Mouse (Mus musculus) heart, postnatal 10 days (tissue): ENCODE results near the gene Sp2. TPM values are rescaled to one million over a fixed set of nuclear protein-coding genes. Genes with fewer than 3 reads are reported as not detected.

Experiments
- DNase-seq, 2 experiments: peaks; one replicate each; pipeline ENCODE4 v3.0.0; 2021
- intact Hi-C: fragments of 180-260 bp; cut with DNase I; formaldehyde crosslinking; loops from one replicate; pipeline ENCODE4 v1.15.1; 2025
- total RNA-seq, 2 experiments: library from RNA; stranded (reverse); gene quantifications; 2 replicates each; pipeline ENCODE4 v1.2.3; 2021

Sp2 gene
- total RNA-seq, 2 experiments from 2014 or later = 15.0 to 16.1 TPM

DNA sequence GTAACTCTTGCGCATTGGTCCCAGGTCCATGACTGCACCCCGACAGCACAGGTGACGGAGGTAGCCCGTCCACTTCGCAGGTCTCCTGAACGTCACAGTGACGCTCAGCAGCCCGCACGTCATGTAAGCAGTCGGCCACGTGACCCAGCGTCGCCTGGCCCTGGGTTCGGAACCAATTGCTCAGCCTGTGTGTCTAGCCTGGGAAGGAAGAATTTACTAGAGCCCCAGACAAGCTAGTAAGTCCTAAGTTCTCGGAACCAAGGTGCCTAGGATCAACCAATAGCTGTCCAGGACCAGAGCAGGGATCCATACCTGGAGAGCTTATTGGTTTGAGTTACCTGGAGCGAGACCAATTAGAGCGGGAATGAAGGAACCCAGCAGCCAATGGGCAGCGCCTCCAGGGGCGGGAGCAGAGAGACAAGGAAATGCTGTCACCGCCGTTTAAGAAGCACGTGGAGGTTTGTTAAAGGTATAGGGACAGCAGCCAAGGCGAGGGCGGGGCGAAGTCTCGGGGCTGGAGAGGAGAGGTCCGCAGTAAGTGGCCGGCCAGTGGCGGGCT, 38.9 kb downstream of the Sp2 start, which contains the start of gene Pnpo:
Pnpo (minus strand) TSS at position 241 of the 559 bp plus-strand sequence.
- intact Hi-C loops = no loop called here
- DNase-seq = peak; percentile 96

DNA sequence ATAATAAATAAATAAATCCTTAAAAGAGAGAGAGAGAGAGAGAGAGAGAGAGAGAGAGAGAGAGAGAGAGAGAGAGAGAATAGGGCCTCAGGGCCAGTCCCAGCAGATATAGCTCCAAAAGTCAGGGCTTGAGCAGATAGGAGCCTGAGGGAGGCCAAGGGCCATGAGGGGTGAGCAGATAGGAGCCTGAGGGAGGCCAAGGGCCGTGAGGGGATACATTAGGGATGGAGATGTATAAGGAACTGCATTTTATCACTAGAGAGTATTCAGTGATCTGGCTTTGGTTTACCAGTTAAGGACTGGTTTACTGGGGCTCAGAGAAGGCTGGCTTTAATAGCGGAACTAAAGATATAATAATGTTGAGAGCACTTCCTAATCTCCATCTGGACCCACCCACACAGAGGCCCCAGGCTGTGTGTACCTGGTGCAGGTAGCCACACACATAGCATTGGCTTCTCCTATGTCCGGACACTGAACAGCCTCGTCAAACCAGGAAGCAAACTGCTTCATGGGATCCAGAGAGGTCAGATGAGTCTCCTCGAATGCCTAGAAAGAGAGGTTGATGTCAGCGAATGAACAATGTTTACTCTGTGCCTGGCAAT, 40.7 kb downstream of the Sp2 start:
- intact Hi-C loops = no loop called here

DNA sequence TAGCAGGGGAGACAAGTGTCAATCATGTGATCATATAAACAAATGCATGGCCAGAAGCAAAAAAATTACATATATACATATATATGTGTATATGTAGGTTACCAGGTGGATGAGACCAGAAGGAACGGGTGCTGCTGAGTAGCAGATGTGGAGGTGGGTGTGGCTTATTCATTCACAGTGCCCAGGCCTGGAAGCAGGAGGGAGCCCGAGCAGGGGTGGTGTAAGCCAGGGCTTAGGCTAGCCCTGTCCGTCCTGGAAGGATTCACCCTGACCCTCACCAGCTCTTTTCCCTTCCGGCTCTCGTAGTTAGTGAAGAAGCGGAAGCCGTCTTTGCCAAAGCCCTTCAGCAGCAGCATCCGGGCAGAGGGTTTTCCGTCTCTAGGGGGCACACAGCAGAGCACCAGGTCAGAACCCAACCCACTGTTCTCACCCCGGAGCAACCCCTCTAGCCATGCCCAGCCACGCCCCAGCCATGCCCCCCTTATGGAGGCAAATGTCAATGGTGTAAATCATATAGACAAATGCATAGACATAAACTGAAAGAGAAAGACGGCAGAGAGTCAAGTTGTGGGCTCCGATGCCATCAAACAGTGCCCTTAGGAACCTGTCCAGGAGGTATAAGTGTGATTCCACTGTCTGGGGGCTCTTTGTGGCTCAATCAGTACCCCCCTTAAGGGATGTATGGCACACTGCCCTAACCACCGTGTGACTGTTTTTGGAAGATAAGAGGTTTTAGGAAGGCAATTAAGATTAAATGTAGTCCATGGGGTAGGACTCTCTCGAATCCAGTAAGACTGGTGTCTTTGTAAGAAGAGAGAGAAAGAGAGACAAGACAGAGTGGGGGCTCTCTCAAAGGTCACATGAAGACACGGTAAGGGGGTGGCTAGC, 41.9 kb downstream of the Sp2 start:
- intact Hi-C loops = no loop called here

More for the DNA sequence above, 40.7 kb downstream of the Sp2 start:
- no peak for DNase-seq

DNA sequence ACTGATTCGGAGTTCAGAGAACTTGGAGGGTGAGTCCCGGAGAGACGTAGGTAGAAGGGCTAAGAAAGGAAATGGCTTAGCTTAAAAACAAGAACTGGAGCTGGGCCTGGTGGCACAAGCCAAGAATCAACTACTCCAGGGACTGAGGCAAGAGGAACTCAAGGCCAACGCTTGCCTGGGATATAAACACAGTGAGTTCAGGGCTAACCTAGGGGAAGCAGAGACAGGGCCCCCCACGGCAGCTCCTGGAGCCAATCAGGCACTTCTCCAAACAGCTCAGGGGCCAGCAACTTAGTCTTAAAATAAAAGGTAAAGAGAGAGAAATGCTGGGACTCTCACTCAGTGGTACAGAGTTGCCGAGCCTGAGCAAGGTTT, 44.3 kb downstream of the Sp2 start:
- intact Hi-C loops = no loop called here
- no peak for DNase-seq

More for the DNA sequence above, 41.9 kb downstream of the Sp2 start:
- no peak for DNase-seq

DNA sequence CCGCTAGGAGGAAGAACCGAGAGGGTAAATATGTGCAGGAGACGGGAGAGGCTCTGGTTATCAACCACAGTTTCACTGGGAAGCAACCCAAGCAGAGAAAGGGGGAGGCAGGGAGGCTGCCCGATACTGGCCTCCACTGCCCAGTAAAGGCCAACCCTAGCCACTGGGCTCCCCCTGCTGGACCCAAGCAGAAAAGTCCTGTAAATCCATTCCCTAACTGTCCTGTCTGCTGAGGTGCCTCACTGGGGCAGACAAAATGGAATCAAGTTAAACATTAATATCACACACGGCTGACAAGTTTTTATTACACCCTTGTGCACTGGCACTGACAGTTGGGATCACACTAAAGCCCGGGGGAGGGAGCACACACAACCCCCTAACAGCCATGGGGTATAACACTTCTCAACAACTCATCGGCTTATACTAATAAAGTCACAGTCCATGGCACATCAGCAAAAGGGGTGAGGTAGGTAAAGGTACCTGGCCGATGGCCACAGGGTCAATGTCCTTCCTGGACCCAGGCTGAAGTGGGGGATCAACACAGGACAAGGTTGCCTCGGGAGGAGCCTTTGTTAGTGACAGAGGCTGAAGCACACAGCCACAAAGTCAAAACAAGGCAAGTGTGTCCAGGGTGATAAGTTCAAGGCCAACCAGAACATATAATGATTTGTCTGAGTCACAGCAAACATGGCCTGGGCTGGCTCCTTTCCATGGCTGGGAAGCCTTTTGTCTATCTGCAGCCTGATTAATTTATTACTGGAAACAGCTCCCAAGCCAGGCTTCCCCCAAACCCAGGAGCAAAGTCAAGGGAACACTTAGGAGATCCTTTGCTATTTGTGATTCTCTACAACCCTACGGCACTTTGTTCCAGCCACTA, 45.0 kb downstream of the Sp2 start:
- intact Hi-C loops = loop anchor here (1.0 kb wide), 1 partner anchor 21 kb away; the partner anchor contains the start of gene Cdk5rap3
- peak; percentile 73 for DNase-seq

DNA sequence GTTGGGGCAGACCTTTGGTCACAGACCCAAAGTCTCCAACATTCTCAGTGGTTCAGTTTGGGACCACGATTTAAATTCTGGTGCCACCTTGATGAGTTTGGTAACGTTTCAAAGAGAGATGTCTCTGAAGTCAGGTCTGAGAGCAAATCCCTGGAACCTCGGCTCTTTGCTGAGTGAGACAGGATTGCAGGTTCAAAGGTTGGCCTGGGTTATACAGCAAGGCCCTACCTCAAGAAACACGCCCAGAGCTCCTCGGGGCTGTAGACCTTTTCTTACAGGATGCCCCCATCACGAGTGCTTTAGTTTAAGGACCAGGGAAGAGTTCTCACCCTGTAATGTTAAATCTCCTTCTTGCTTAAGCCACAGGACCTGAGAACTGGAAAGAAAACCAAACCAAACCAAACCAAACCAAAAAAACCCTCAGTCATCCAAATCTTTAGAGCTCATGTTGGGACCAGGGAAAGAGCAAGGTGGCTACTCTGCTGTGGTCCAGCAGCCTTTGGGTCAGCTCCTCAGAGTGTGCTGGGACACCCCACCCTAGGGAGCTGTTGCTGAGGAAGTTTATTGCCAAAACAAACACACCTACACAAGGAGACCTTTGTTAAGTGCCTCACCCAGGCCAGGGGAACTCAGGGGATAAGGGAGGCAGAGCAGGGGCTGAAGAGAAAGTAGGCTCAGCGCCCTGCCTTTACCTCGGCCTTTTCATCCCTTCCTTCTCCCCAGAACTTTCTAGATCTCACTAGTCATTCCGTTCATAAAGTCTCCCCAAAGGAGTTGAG, 46.7 kb downstream of the Sp2 start:
- intact Hi-C loops = no loop called here
- no peak for DNase-seq

DNA sequence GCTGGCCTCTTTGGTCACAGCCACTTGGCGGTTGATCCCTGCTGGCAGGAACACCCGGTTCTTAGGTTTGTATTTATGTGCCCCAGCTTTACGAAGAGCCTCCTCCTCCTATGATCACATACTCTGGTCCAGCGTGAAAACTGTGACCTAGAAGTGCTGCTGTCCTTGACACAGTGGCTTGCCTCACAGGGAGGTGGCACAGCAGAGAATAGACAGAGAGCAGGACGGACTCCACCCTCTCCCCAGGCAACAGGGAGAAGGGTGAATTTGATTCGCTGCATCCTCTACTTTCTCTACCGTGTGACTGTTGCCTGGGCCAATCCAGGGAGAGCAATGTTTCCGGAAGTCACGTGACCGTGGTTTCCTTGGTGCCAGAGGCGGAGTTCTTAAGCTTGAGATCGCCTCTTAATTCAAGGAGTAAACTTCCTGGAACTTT, 47.8 kb downstream of the Sp2 start:
- intact Hi-C loops = no loop called here
- DNase-seq = peak; percentile 66 to 70

DNA sequence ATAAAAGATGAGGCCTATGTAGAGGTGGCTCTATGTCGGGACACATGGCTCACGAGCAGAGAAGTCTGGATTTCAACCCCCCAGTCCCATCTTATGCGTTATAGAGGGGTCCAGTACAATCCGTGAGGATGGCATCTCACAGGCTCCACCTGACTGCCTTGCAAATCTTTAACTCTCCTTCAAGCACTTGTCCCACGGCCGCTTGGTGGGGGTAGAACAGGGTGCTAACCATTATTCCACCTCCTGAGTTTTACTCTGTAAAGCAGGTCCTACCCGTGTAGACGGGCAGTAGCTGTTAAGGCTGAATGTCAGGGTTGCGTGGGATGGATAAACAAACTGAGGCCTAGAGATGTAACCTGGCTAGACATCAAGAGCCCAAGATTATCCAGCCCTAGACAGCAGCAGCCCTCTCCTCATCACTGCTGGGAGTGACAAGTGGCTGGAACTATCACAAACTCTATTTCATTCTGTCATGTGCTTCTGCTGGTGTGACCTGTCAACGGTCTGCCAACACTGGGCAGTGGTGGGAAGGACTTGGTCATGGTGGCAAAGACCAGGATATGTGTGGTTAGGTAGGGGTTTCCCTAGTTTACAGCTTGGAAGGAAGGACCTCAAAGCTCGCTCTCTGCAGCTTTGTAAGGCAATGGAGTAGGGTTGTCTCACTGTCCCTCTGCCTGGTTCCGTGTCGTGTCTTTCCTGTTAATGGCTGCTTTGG, 49.0 kb downstream of the Sp2 start:
- intact Hi-C loops = no loop called here
- no peak for DNase-seq

DNA sequence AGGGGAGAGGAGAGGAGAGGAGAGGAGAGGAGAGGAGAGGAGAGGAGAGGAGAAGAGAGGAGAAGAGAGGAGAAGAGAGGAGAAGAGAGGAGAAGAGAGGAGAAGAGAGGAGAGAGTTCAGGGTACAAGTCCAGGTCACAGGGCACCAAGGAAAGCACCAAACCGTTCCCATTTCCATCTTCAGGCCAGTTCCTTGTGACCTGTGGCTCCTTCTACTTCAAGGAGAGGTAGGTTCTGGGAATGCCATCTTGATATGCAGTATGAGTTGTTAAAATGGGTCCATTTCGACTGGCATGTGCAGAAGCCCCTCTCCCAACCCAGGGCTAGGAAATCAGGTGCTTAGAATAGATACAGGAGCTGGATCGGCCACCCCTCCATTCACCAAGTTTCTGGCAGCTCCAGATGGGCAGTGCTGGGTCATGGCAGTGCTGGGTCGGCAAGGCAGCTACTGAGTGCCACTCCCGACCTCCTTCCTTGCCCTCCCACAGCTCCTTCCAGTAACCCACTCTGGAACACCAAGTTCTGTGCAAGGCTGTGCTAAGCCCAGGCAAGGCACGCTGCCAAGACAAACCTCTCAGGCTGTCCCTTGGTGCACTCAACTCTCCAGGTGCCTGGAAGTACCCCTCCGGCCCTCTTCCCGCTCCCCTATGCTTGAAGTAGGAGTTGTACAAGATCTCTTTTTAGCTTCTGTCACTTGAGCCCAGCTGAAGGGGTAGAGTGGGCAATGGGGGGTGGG, 51.3 kb downstream of the Sp2 start:
- intact Hi-C loops = no loop called here
- no peak for DNase-seq

DNA sequence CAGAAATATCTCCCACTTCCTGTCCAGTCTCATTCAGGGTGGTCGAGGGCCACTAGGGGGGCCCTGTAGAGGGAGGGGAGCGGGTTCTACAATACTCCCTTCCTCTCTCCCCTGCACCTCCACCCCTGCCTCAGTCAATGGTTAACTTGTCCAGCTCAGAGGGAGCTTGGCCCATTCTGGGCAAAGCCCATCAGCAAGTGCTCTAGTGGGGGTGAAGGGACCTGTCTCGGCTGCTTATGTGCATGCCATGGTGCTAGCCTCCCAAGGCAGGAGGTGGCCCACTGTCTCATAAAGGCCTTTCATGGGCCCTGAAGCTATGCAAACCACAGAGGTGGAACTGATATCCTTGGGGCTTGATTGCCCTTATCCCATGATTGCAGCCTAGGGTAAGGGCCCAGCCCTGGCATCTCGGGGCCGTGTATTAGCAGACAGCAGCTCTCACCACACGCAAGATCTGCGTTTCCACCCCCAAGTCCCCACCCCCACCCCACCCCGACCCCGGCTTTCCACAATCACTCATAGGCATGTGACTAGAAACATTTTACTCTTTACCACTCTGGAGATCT, 52.9 kb downstream of the Sp2 start:
- DNase-seq = no peak
- intact Hi-C loops = no loop called here

DNA sequence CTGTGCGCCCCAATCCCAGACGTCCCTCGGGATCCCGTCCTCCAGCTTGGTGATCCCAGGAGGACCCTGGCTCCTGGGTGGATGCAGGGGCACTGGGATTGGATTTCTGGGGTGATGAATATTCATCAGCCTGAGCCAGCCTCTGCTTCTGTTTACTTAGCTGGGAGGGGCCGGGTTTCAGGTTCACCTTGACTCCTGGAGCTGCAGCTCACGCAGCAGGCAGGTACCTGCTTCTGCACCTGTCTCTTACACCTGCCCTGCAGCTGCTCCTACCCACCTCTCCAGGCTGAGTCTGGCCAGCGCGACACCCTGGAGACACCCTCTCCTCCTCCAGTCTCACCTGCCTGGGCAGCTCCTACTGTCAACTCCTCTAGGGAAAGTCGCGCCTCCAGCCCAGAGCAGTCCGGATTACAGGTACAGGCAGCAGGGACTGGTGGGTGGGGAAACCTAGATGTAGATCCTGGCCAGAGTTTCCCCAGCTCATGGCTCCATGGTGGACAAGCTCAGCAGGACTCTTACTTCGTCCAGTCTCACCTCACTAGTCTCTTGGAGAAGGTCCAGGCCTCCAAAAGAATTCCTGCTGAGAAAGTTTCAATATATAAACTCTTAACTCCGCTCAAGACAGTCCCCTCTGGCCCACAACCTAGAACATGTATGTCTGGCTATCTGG, 53.5 kb downstream of the Sp2 start:
- intact Hi-C loops = no loop called here
- no peak for DNase-seq

DNA sequence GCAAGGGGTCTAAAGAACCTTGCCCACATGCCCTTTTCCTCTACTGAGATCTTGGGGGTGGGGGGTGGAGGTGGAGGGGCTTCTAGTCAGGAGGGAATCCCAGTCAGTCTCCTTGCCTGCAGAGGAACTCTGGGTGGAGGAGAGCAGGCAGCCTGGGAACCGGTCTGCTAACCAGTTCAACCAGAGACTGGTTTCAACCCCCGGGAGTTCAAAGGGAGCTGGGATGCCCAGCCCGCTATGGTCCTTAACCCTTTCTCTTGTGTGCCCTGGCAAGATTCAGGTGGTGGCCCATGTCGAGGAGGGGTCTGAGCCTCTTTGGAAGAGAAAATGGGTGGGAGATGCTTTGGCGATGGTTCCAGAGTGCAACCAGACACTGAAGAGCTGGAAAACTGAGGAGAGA, 54.1 kb downstream of the Sp2 start:
- intact Hi-C loops = no loop called here
- DNase-seq = no peak

DNA sequence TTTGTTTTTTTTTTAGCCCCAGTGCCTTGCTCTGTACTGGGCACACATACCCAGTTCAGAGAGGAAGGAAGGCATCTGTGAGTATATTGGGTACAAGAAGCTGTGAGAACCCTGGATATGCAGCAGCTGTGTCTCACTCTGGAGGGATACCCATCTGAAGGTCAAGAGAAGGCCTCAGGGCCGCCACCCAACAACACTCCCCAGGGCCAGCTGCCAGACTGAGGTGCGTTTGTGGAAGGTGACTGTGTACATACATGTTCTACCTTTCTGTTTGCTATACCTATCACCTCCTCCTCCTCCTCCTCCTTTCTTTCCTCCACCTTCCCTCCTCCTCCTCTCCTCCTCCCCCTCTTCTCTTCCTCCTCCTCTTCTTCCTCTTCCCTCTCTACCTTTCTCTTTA, 54.7 kb downstream of the Sp2 start, which contains the start of gene Prr15l:
Prr15l (plus strand) TSS at position 17 of the 400 bp plus-strand sequence.
- DNase-seq = no peak
- intact Hi-C loops = no loop called here

DNA sequence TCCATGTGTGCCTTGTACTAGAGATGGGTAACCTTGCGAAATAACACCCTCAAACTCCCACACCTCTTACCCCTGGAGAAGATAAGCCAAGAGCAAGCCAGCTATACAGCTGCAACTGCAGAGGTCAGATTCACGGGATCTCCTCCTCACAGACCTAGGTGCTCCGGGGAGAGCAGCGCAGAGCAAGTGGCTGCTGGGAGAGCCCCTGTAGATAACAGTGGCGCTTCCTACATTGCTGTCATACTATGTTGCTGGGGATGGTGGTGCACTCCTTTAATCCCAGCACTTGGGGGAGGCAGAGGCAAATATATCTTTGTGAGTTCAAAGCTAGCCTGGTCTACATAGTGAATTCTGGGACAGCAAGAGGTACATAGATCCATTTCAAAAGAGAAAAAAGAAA, 56.2 kb downstream of the Sp2 start:
- no peak for DNase-seq
- intact Hi-C loops = no loop called here

DNA sequence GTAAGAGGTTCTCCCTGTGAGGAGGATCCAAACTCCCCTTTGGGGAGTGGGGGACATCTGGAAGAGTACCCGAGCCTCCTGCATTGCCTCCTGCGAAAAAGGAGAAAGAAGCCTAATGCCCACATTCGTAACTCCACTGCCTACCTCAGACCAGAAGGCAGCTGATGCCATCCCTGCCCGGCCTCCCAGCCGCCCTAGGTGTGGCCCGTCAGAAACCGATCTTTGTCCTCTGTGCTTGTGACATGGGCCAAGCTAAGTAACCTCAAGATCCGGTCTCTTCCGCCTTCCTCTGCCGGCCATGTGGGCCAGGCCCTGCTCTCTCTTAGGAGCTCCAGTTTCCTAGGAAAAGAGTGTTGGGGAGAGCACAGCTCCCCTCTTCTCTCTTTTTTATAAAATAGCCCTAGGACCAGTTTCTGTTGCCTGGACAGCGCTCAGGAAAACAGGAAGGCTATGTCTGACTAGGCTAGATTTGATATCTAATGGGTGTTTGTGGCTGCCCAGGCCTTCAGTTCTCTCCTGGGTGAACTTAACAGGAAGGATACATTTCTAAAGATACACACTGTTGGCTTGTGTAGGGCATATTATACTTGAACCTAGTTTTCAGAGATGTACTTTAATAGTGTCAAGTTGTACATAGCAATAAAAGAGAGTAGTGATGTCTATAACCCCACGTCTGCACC, 57.1 kb downstream of the Sp2 start:
- DNase-seq = no peak
- intact Hi-C loops = no loop called here

DNA sequence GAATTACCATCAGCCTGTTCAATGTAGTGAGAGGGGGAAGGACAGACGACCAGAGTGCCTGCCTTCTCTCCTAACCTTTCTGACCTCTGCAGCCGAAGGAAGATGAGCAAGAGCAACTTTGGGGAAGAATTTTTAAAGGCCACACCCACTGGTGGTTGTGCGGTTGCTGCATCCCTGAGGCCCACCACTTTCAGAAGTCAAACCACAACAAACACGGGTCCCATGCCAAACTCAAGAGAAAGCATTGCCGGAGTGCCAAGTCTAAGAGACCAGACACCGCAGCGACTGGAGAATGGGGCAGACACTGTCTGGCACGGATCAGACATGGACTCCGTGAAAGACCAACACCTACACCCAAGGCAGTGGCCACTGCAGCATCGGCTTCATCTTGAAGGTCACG, 57.9 kb downstream of the Sp2 start:
- intact Hi-C loops = no loop called here
- DNase-seq = no peak

DNA sequence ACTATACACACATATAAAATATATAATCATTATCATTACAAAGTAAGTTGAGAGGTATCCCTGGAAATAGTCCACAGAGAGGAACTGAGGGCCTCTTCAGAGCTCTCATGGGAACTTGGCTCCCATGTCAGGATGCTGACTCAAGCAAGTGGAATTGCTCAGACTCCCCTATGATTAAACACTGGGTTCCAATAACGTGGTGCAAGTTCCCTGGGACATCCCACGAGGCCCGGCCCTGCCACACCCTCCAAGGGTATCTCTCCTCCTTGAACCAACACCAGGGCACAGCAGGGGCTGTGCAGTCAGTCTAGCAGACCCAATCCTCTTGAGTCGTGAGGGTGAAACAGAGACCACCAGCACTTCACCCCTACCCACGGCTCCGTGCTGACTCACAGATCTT, 63.8 kb downstream of the Sp2 start:
- intact Hi-C loops = loop anchor here (5.0 kb wide), 1 partner anchor 142 kb away; the partner anchor contains the start of gene Snx11
- no peak for DNase-seq
